Mouse (Mus musculus): ENCODE results near the gene Slc6a1. TPM values are rescaled to one million over a fixed set of nuclear protein-coding genes. Genes with fewer than 3 reads are reported as not detected.

The Slc6a1 gene
- polyA plus RNA-seq, 1 experiment from 2014 or later: 0.14 TPM

Other genes starting within 250 kb of the Slc6a1 start
- gene Atp2b2, start 240.0 kb upstream of the Slc6a1 start, polyA plus RNA-seq (2015; fragmentation: Nextera tagmentation; extraction: Ambion mirVana): 0.27 and 0.62 TPM in 2 replicates
- 0.13 and 0.17 TPM in 2 replicates for gene Slc6a11, start 151.4 kb upstream of the Slc6a1 start, polyA plus RNA-seq (2015; fragmentation: Nextera tagmentation; extraction: Ambion mirVana)
- gene Hrh1, start 115.3 kb downstream of the Slc6a1 start, polyA plus RNA-seq (2015; fragmentation: Nextera tagmentation; extraction: Ambion mirVana): 0.21 and 0.28 TPM in 2 replicates

Data from kidney, embryonic 15.5 days (tissue).